ENCODE assay signal across 10 mouse cellular contexts in the genomic region with DNA sequence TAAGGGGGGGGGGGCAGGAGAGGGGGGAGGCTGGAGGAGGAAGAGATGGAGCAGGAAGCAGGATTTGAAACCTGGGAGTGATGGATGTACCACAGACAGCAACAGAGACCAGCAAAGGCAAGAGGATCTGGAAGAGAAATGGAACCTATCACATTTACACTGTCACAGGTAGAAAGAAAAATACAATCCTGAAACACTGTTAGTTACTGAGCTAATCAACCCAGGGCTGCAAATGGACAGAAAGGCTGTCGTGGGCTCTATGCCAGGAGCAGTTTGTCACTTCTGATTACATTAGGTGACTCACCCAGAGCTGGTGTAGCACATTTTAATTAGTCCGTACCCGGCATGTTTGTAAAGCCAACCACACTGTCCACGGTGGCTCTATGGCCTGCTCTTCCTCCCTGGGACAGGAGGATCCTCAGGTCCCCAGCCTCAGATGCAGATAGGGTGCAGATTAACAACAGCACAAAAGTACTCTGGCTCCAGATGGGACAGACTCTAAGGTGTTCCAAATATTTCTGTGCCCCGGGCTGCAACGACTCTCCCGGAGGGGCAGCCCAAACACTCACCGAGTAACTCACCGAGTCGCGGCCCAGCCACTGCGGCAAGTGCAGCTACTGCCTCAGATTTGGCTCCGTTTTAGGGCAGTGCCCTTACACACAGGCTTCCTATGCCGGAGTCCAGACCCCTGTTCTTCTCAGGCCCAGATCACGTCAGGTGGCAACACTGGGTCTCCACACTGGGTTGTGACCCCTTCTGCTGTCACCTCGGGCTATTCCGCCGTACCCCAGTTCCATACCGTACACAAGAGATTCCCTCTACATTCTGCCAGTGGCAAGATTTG. TPM values are rescaled to one million over a fixed set of nuclear protein-coding genes. Genes with fewer than 3 reads are reported as not detected.
DNase-seq lines count a peak whose midpoint lies in the region; ATAC-seq and TF ChIP-seq lines count a peak whose summit lies in the region.
"Had no signal": no experiment of that assay in that cellular context is flagged by ENCODE, and none has a peak within 500 bp of the region (broad histone marks: within the 10 kb centered on the region; RNA-seq: fewer than 3 reads in every experiment).

No protein-coding gene starts in this region.

- DNase-seq in heart, embryonic 10.5 days (ENCODE audit: low spot score), result no peak
- no peak for DNase-seq in heart, postnatal 25 days (ENCODE audit: low spot score)
- DNase-seq in urinary bladder, postnatal 14 days (ENCODE audit: low spot score), result peak; percentile 21
- DNase-seq in urinary bladder, postnatal 4 days (ENCODE audit: low spot score in 2 of 2), result no peak
- DNase-seq in left cerebral cortex, adult 2 months (ENCODE audit: extremely low spot score in 1 of 2, low spot score in 2 of 2), result no peak
- DNase-seq in ovary, adult 18-20 months (ENCODE audit: low spot score), result no peak
- DNase-seq: lung, postnatal 14 days had no signal

- no peak overlapping the region for H3K9ac ChIP-seq in intestine, embryonic 16.5 days (ENCODE audit: low read depth, low read length)

- H3K4me1 ChIP-seq in heart, embryonic 10.5 days, result peaks cover 61% of the 10 kb centered on the region
- H3K4me1 ChIP-seq in intestine, embryonic 16.5 days (ENCODE audit: control insufficient read depth, insufficient read depth, low read length), result peaks cover 6% of the 10 kb centered on the region

- intact Hi-C loops in heart, postnatal 25 days (cut with DNase I), result loop anchor here (5.0 kb wide), 1 partner anchor 112 kb away; a partner anchor contains a TSS
- intact Hi-C loops in left cerebral cortex, adult 2 months (cut with DNase I), result loop anchor here (10.0 kb wide), 1 partner anchor 735 kb away; no protein-coding TSS in a partner anchor

- TF ChIP-seq CTCF in left cerebral cortex, adult 2 months (IDR thresholded peaks at IDR 0.05), result no peak

- no peaks in the 10 kb centered on the region for H3K36me3 ChIP-seq in heart, embryonic 10.5 days
- H3K36me3 ChIP-seq in intestine, embryonic 16.5 days (ENCODE audit: control insufficient read depth, insufficient read depth, low read length), result no peaks in the 10 kb centered on the region

- 76% methylated on average over 19 of the region's 19 CpGs for WGBS in heart, embryonic 10.5 days
- WGBS in intestine, embryonic 16.5 days, result 66% methylated on average over 19 of the region's 19 CpGs

- H3K27me3 ChIP-seq in heart, embryonic 10.5 days (ENCODE audit: insufficient read depth, poor library complexity, severe bottlenecking), result no peaks in the 10 kb centered on the region
- H3K27me3 ChIP-seq in intestine, embryonic 16.5 days (replicated peaks; ENCODE audit: control insufficient read depth, insufficient read depth, low read length), result no peaks in the 10 kb centered on the region
- H3K27me3 ChIP-seq: CH12.LX had no signal

- no peak overlapping the region for H3K4me2 ChIP-seq in intestine, embryonic 16.5 days (ENCODE audit: low read depth, low read length)

- peak overlapping the region; percentile 31; the same call in 1 of the 2 replicates for H3K27ac ChIP-seq in heart, embryonic 10.5 days
- no peak overlapping the region for H3K27ac ChIP-seq in intestine, embryonic 16.5 days (ENCODE audit: low read length)
- H3K27ac ChIP-seq in left cerebral cortex, adult 2 months, result no peak overlapping the region

- ATAC-seq in intestine, embryonic 16.5 days, result peak; percentile 22; the same call in 1 of the 2 replicates
- no peak for ATAC-seq in granulocyte monocyte progenitor cell, adult 5-6 weeks (replicated peaks; ENCODE audit: poor library complexity, severe bottlenecking)

- H3K4me3 ChIP-seq in heart, embryonic 10.5 days, result no peak overlapping the region
- no peak overlapping the region for H3K4me3 ChIP-seq in intestine, embryonic 16.5 days (ENCODE audit: low read length)
- H3K4me3 ChIP-seq in left cerebral cortex, adult 2 months, result no peak overlapping the region

- H3K9me3 ChIP-seq in heart, embryonic 10.5 days, result peaks cover 6% of the 10 kb centered on the region; the same call in 1 of the 2 replicates
- no peaks in the 10 kb centered on the region for H3K9me3 ChIP-seq in intestine, embryonic 16.5 days (ENCODE audit: control insufficient read depth, low read length)

RNA-seq across cellular contexts. Expression of a gene that starts 28.6 kb away (rescaled TPM):
- 55.6 and 71.2 TPM in 2 replicates for polyA plus RNA-seq in heart, embryonic 10.5 days (2016; fragmentation: Nextera tagmentation; extraction: Ambion mirVana)
- 10 to 100 TPM; 57.5 to 59.3 TPM for total RNA-seq in heart, postnatal 25 days (2021)
- 48.2 and 49.1 TPM in 2 replicates for polyA plus RNA-seq in intestine, embryonic 16.5 days (2015; fragmentation: Nextera tagmentation; extraction: Ambion mirVana)
- total RNA-seq in left cerebral cortex, adult 2 months (2021), result 100 to 1,000 TPM in 1 of 2 experiments, 10 to 100 TPM in 1; 95.6 to 101 TPM
- 35.3 and 45.4 TPM in 2 replicates for total RNA-seq in granulocyte monocyte progenitor cell, adult 5-6 weeks (2014; fragmentation: Nextera tagmentation)
- total RNA-seq in granulocyte monocyte progenitor cell, adult 5-6 weeks (2017), result 22.5 TPM in 2 replicates
